In genomic region chr8:3313843-3314242, GRCm38 (mm10) we compare ENCODE assay signal across 21 mouse cellular contexts. TPM values are rescaled to one million over a fixed set of nuclear protein-coding genes. Genes with fewer than 3 reads are reported as not detected.
DNase-seq lines count a peak whose midpoint lies in the region; ATAC-seq and TF ChIP-seq lines count a peak whose summit lies in the region.
"Had no signal": no experiment of that assay in that cellular context is flagged by ENCODE, and none has a peak within 500 bp of the region (broad histone marks: within the 10 kb centered on the region; RNA-seq: fewer than 3 reads in every experiment).

No protein-coding gene starts in this region.

- no peak for TF ChIP-seq CTCF in kidney, postnatal 0 days (IDR thresholded peaks at IDR 0.05; ENCODE audit: low read depth)

- H3K9ac ChIP-seq in kidney, postnatal 0 days (ENCODE audit: low read depth, low read length) = no peak overlapping the region
- H3K9ac ChIP-seq in liver, embryonic 16.5 days (ENCODE audit: low read depth, low read length) = no peak overlapping the region
- H3K9ac ChIP-seq in midbrain, embryonic 14.5 days (replicated peaks; ENCODE audit: low read length) = no peak overlapping the region
- H3K9ac ChIP-seq: embryonic facial prominence, embryonic 13.5 days; forebrain, postnatal 0 days; liver, embryonic 15.5 days; neural tube, embryonic 13.5 days had no signal

- no peak overlapping the region for H3K27ac ChIP-seq in kidney, postnatal 0 days
- no peak overlapping the region for H3K27ac ChIP-seq in liver, embryonic 16.5 days (ENCODE audit: low read length)
- H3K27ac ChIP-seq in midbrain, embryonic 14.5 days (replicated peaks; ENCODE audit: low read depth, low read length) = no peak overlapping the region
- H3K27ac ChIP-seq: embryonic facial prominence, embryonic 13.5 days; hindbrain, postnatal 0 days; limb, embryonic 10.5 days; liver, embryonic 15.5 days; neural tube, embryonic 13.5 days had no signal

- WGBS in kidney, postnatal 0 days = 52% methylated on average over 3 of the region's 3 CpGs
- WGBS in liver, embryonic 16.5 days (ENCODE audit: insufficient replicate concordance) = 16% methylated on average over 3 of the region's 3 CpGs
- 80% methylated on average over 3 of the region's 3 CpGs for WGBS in midbrain, embryonic 14.5 days

- no peaks in the 10 kb centered on the region for H3K27me3 ChIP-seq in kidney, postnatal 0 days (ENCODE audit: insufficient read depth, low read length)
- H3K27me3 ChIP-seq in liver, embryonic 16.5 days (ENCODE audit: control insufficient read depth, insufficient read depth, low read depth, low read length) = no peaks in the 10 kb centered on the region
- no peaks in the 10 kb centered on the region for H3K27me3 ChIP-seq in midbrain, embryonic 14.5 days (ENCODE audit: control insufficient read depth, insufficient read depth, low read length)
- H3K27me3 ChIP-seq: embryonic facial prominence, embryonic 13.5 days; liver, embryonic 15.5 days; neural tube, embryonic 13.5 days had no signal

- H3K4me3 ChIP-seq in kidney, postnatal 0 days (replicated peaks; ENCODE audit: low read depth, low read length) = no peak overlapping the region
- H3K4me3 ChIP-seq in liver, embryonic 16.5 days (ENCODE audit: low read depth, low read length) = no peak overlapping the region
- H3K4me3 ChIP-seq in midbrain, embryonic 14.5 days (replicated peaks; ENCODE audit: low read depth, low read length) = no peak overlapping the region
- H3K4me3 ChIP-seq: embryonic facial prominence, embryonic 13.5 days; limb, embryonic 10.5 days; liver, embryonic 15.5 days; neural tube, embryonic 13.5 days had no signal

- ATAC-seq in kidney, postnatal 0 days (replicated peaks; ENCODE audit: low FRiP score, low read depth) = no peak
- ATAC-seq in liver, embryonic 16.5 days (ENCODE audit: low read depth) = peak; percentile 41; the same call in 1 of the 2 replicates
- ATAC-seq in midbrain, embryonic 14.5 days (ENCODE audit: low FRiP score, low TSS enrichment) = no peak
- ATAC-seq: forebrain, postnatal 0 days; hindbrain, postnatal 0 days had no signal

- no peaks in the 10 kb centered on the region for H3K36me3 ChIP-seq in kidney, postnatal 0 days (ENCODE audit: insufficient read depth, low read length)
- H3K36me3 ChIP-seq in liver, embryonic 16.5 days (ENCODE audit: control insufficient read depth, insufficient read depth) = no peaks in the 10 kb centered on the region
- H3K36me3 ChIP-seq in midbrain, embryonic 14.5 days (ENCODE audit: control insufficient read depth, insufficient read depth, low read length) = no peaks in the 10 kb centered on the region
- H3K36me3 ChIP-seq: embryonic facial prominence, embryonic 13.5 days; limb, embryonic 10.5 days; liver, embryonic 15.5 days; neural tube, embryonic 13.5 days had no signal

- peak; percentile 25 for DNase-seq in kidney, postnatal 0 days (ENCODE audit: low spot score)
- no peak for DNase-seq in kidney, postnatal 10 days
- peak; percentile 6 for DNase-seq in testis, postnatal 10 days (ENCODE audit: low spot score)
- no peak for DNase-seq in testis, postnatal 14 days (ENCODE audit: low spot score)
- DNase-seq in yolk sac, embryonic 10.5 days (ENCODE audit: low spot score) = peak; percentile 29
- DNase-seq in midbrain, embryonic 14.5 days = no peak
- no peak for DNase-seq in embryo, embryonic 10.5 days (ENCODE audit: low spot score)
- DNase-seq: adrenal gland, adult 2 months; cerebellum, adult 11-12 months; cerebellum, postnatal 36 days; forebrain, postnatal 0 days; heart, postnatal 36 days; kidney, adult 18-20 months; kidney, postnatal 4 days; thymus, postnatal 25 days had no signal

- H3K9me3 ChIP-seq in kidney, postnatal 0 days (replicated peaks; ENCODE audit: low read length) = no peaks in the 10 kb centered on the region
- no peaks in the 10 kb centered on the region for H3K9me3 ChIP-seq in liver, embryonic 16.5 days (replicated peaks; ENCODE audit: control insufficient read depth, low read length)
- no peaks in the 10 kb centered on the region for H3K9me3 ChIP-seq in midbrain, embryonic 14.5 days (ENCODE audit: control insufficient read depth, low read length)
- H3K9me3 ChIP-seq: embryonic facial prominence, embryonic 13.5 days; limb, embryonic 10.5 days; liver, embryonic 15.5 days; neural tube, embryonic 13.5 days had no signal

- H3K4me2 ChIP-seq in kidney, postnatal 0 days (ENCODE audit: low read length) = no peak overlapping the region
- no peak overlapping the region for H3K4me2 ChIP-seq in liver, embryonic 16.5 days (ENCODE audit: low read depth, low read length)
- no peak overlapping the region for H3K4me2 ChIP-seq in midbrain, embryonic 14.5 days (ENCODE audit: low read length)
- H3K4me2 ChIP-seq: embryonic facial prominence, embryonic 13.5 days; liver, embryonic 15.5 days; neural tube, embryonic 13.5 days had no signal

- no peaks in the 10 kb centered on the region for H3K4me1 ChIP-seq in kidney, postnatal 0 days (replicated peaks; ENCODE audit: insufficient read depth, low read length)
- H3K4me1 ChIP-seq in liver, embryonic 16.5 days (ENCODE audit: control insufficient read depth, low read depth, low read length) = no peaks in the 10 kb centered on the region; the same call in 1 of the 2 replicates
- no peaks in the 10 kb centered on the region for H3K4me1 ChIP-seq in midbrain, embryonic 14.5 days (ENCODE audit: control insufficient read depth, insufficient read depth, low read length)
- H3K4me1 ChIP-seq: embryonic facial prominence, embryonic 13.5 days; limb, embryonic 10.5 days; liver, embryonic 15.5 days; neural tube, embryonic 13.5 days had no signal

RNA-seq across cellular contexts. Expression of gene Insr, which starts 34.4 kb away (rescaled TPM):
- 26.5 and 27.2 TPM in 2 replicates for polyA plus RNA-seq in kidney, postnatal 0 days (2015; fragmentation: Nextera tagmentation; extraction: Ambion mirVana)
- 23.6 and 26.7 TPM in 2 replicates for polyA plus RNA-seq in liver, embryonic 16.5 days (2015; fragmentation: Nextera tagmentation; extraction: Ambion mirVana)
- 53.5 and 55.0 TPM in 2 replicates for polyA plus RNA-seq in midbrain, embryonic 14.5 days (2014; fragmentation: Nextera tagmentation; extraction: Ambion mirVana)

RNA-seq across cellular contexts. Expression of gene A430078G23Rik, which starts 39.4 kb away (rescaled TPM):
- polyA plus RNA-seq in kidney, postnatal 0 days (2015; fragmentation: Nextera tagmentation; extraction: Ambion mirVana) = 0.05 and 0.24 TPM in 2 replicates
- polyA plus RNA-seq in liver, embryonic 16.5 days (2015; fragmentation: Nextera tagmentation; extraction: Ambion mirVana) = 0.99 and 1.4 TPM in 2 replicates
- not detected in 2 replicates for polyA plus RNA-seq in midbrain, embryonic 14.5 days (2014; fragmentation: Nextera tagmentation; extraction: Ambion mirVana)
- polyA plus RNA-seq: adrenal gland, adult 2 months; embryonic facial prominence, embryonic 13.5 days; forebrain, postnatal 0 days; hindbrain, postnatal 0 days; limb, embryonic 10.5 days; neural tube, embryonic 13.5 days had no signal

Comparison
In these comparisons a context has a peak if more than half of its experiments do, and no peak if none do; other contexts are left out.
1. DNase-seq: peak in kidney, postnatal 0 days (single experiment), testis, postnatal 10 days (single experiment) and yolk sac, embryonic 10.5 days (single experiment); none in kidney, postnatal 10 days (single experiment), testis, postnatal 14 days (single experiment), midbrain, embryonic 14.5 days (single experiment) and embryo, embryonic 10.5 days (single experiment).